Mouse (Mus musculus): Measurements from ENCODE around the gene Pip4k2a.

Pip4k2a gene

GRCm38 (mm10) chr2:18955671-18956070, 42.3 kb downstream of the Pip4k2a start:
- no peak for DNase-seq (ENCODE audit: low spot score)

DNA sequence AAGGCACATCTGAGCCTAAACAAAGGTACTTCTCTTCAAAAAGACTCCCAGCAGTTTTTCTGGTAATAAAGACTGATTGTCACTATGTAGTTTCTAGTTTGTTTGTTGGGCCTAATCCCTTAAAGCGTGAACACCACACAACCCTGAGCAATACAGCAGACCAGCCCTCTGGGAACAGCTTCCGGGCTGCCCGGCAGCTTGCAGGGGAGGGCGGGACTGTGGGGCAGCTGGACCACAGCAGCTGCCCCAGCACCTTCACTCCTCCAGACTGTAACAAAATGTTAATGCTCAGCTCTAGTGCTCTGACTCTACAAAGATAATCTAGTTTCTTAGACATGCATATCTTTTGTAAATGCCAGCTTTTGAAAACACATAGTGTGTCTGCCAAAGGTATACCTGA, 42.9 kb downstream of the Pip4k2a start:
- no peak for DNase-seq (ENCODE audit: low spot score)

GRCm38 (mm10) chr2:18954422-18954821, 43.5 kb downstream of the Pip4k2a start:
- no peak for DNase-seq (ENCODE audit: low spot score)

DNA sequence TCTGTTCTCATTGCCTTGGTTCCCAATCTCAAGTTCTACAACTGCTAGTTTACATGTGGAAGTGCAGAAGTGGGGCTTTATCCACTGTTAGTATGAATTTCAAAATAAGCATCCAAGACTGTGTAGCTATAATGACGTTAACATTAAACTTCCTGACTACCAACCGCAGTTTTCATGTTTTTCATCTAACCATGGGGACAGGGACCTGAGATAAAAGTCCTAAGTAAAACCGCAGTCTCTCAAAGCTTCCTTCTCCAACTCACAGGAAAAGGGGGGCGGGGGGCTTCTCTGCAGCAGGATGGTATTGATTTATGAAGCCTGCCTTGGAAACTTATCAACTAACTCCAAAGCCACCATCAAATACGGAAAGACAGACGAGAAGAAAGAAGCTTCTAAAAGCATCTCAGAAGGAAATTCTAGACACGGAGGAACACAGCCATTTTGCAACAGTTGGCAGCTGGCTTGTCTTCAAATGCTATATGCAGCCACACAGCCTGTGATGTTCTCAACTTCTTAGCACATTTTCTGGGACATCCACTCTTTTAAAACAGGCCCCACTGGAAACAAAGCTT, 45.7 kb downstream of the Pip4k2a start:
- peak; percentile 85 for DNase-seq (ENCODE audit: low spot score)

GRCm38 (mm10) chr2:18950758-18951157, 47.2 kb downstream of the Pip4k2a start:
- no peak for DNase-seq (ENCODE audit: low spot score)

DNA sequence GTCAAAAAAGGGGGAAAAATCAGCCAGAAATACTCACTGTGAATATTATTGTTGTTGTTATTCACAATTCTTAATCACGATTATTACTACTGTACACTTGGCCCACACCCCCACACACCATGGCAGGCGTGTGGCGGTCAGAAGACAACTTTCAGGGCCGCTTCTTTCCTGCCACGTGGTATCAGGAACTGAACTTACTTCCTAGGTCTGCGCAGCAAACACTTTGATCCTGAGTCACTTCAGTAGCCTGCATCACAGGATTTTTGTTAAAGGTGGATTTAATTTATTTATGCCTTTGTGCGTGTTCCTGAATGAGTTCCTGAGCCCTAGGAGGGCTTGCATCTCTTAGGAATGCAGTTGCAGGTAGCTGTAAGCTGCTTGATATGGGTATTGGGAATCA, 49.2 kb downstream of the Pip4k2a start:
- no peak for DNase-seq (ENCODE audit: low spot score)

DNA sequence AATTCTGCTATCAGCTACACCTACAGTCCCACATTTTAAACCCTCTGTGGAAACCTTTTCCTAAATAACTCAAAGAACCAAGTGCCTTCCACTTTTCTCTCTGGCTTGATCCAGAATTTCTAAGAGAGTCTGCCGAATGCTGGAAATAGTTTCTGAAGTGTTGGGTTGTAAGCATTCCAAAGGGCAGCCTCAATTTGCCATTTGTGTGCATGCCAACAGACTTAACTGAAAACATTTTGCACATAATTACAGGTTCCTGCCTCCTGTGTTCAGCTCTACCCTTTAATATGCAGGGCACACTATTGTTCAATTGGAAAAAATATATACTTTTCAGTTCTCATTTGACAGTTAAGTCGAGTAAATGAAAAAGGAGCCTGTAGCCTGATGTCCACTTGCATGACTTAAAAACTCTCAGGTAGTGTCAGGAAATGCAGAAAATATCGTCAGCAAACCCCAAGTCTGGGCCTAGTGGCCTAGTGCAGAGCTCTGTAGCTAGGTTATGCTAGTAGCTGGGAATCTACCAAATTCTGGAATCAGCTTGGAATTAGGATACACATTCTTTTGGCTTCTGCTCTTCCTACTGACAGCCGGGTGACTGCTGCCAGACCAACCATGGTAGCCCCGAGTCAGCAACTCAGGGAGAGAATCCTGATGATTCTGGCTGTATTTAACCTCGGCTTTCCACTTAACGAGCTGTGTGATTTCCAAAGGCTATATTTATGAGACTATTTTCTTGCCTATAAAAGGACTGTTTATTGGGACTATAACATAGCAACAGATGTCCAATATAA, 50.1 kb downstream of the Pip4k2a start:
- no peak for DNase-seq (ENCODE audit: low spot score)

DNA sequence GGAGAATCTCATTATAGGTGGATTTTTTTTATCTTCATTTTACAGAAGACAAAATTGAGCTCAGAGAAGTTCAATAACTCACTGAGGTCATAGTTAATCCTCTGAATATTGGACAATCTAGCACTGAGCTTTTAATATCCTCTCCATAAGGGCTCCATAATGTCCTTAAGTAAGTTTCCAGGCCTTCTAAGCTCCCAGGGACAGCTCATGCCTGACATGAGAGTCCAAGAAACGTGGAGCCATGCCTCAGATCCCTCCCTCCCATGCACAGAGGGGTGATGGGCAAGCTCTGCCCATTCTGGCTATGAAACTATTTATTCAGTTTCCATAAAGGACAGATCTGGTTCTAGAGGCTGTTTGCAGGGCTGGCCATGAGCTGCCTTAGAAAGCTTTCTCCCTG, 52.5 kb downstream of the Pip4k2a start:
- no peak for DNase-seq (ENCODE audit: low spot score)

DNA sequence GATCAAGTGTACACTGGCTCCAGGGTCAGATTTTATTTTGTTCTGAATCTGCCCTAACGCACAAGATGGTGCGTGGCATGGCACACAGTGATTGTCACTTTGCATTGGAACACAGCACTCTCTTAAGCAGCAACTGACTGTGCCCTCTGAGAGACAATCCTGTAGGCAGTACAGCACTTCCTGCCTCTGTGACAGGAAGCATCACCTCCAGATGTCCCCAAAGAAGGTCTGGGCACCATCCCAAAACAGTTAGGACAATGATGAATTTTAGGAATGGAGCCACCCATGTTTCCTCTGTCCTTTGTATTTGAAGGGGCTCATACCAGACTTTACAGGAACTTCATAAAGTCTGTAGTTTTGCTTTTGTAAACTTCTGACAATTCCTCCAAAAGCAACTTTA, 54.0 kb downstream of the Pip4k2a start:
- no peak for DNase-seq (ENCODE audit: low spot score)

DNA sequence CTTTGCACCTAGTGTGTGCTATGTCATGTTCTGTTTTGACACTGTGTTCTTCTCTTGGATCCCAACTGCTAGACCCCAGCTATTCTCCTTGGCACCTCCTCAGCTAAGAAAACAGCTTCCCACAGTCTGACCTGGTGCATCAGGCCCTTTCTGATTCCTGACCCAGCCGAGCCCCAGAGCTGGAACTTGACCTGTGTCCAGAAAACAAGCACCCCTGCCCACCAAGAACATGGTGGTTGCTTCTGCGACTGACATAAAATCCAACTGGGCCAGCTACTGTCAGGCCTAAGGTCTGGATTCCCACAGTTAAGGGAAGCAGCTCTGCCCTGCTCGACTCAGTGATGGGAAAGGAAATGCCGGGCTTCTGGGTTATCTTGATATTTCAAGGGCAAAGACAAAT, 54.6 kb downstream of the Pip4k2a start:
- DNase-seq (ENCODE audit: low spot score), result no peak

- no peak for DNase-seq (ENCODE audit: low spot score)
These were observed 57.1 kb downstream of the Pip4k2a start for GRCm38 (mm10) chr2:18940693-18941270.

DNA sequence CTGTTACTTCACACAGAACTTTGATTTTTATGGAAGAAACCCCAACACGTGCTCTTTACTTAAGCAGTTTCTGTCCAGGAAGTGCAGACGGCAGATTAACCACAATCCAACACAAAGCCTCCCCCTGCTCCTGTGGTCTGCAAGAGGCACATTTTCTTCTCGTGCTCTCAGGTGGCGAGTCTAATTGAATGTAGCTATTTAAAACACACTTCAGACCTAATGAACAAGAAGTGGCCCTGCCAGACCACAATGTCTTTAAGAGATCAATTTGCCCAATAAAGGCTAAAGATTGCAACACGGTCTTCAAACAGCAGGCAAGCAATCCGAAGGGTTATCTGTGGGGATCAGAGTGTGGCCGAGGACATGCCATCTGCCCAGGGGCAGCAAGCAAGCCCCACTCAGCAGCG, 59.0 kb downstream of the Pip4k2a start:
- peak; percentile 77 for DNase-seq (ENCODE audit: low spot score)

DNA sequence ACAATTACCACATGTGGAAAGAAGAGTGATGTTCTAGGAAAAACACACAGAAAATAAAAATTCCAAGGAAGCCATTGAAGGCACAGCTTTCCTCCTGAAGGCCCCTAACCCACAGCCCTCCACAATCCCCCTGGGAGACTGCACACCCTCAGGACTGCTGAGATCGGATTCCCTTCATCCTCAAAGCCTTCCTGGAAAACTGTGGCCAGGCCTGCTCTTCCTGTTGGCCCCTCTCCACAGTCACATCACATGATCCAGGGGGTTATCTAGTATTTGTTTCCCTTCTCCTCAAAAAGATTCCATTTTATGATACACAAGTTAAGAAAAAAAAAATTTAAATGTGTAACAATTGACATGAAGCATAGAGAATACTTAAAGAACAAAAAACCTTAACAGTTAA, 59.7 kb downstream of the Pip4k2a start:
- DNase-seq (ENCODE audit: low spot score), result no peak

- DNase-seq (ENCODE audit: low spot score), result peak; percentile 65
These were observed 60.3 kb downstream of the Pip4k2a start for GRCm38 (mm10) chr2:18937611-18938010.

GRCm38 (mm10) chr2:18936446-18936845, 61.5 kb downstream of the Pip4k2a start:
- DNase-seq (ENCODE audit: low spot score), result no peak

DNA sequence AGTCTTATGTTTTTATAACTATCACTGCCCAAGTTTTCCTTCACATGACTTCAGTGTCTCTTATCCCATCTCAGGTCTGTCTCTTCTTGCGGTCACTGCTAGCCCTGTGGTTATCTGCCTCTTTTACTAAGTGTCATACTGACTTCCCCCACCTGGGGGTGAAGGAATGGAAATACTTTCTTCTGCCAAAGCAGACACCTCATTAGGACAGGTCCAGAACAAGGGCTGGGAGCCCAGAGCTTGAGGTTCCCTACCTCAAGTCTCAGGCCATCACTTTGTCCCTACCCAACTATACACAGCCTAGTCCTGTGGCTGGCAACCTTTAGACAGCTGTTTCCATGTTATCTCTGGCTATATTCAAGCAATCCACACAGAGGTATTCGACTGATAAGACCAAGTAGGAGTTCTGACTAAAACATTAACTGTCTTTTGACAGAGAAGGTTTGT, 62.3 kb downstream of the Pip4k2a start:
- no peak for DNase-seq (ENCODE audit: low spot score)

- no peak for DNase-seq (ENCODE audit: low spot score)
These were observed 63.8 kb downstream of the Pip4k2a start for GRCm38 (mm10) chr2:18934131-18934530.

DNA sequence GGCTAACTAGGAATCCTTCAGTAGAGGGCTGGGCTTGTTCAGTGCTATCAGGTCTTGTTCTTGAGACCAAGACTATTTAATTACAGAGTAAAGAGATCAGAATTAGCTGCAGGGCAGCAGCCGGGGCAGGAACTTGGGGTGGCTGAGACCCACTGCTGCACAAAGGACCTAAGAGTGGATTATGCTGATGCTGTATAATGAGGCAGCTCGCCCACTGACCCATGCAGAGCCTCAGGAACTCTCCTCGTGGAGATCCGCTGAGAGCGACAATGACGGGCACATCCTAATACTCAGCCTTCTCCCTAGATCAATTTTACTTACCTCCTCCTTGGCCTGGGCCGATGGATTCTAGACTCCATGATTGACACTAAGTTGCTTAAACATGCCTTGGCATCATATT, 64.5 kb downstream of the Pip4k2a start:
- no peak for DNase-seq (ENCODE audit: low spot score)

GRCm38 (mm10) chr2:18930318-18931060, 67.4 kb downstream of the Pip4k2a start:
- no peak for DNase-seq (ENCODE audit: low spot score)

- no peak for DNase-seq (ENCODE audit: low spot score)
These were observed 69.2 kb downstream of the Pip4k2a start for GRCm38 (mm10) chr2:18928597-18929257.

GRCm38 (mm10) chr2:18928196-18928595, 69.7 kb downstream of the Pip4k2a start:
- peak; percentile 51 for DNase-seq (ENCODE audit: low spot score)
